ENCODE assay signal across 17 mouse cellular contexts in genomic region chr16:44601999-44602794, GRCm38 (mm10). TPM values are rescaled to one million over a fixed set of nuclear protein-coding genes. Genes with fewer than 3 reads are reported as not detected.
DNase-seq lines count a peak whose midpoint lies in the region; ATAC-seq and TF ChIP-seq lines count a peak whose summit lies in the region.
"Had no signal": no experiment of that assay in that cellular context is flagged by ENCODE, and none has a peak within 500 bp of the region (broad histone marks: within the 10 kb centered on the region; RNA-seq: fewer than 3 reads in every experiment).

No protein-coding gene starts in this region.

- no peak for ATAC-seq in hindbrain, embryonic 11.5 days (ENCODE audit: low FRiP score)
- no peak for ATAC-seq in hindbrain, embryonic 14.5 days (ENCODE audit: low FRiP score)
- ATAC-seq in limb, embryonic 15.5 days (ENCODE audit: insufficient number of reproducible peaks, low FRiP score, low TSS enrichment, low read depth): peak; percentile 35; the same call in 1 of the 2 replicates

- TF ChIP-seq POLR2A in heart, adult 2 months (IDR thresholded peaks at IDR 0.05; ENCODE audit: insufficient read depth, low read depth, low read length): no peak

- no peak for TF ChIP-seq CTCF in heart, adult 2 months (IDR thresholded peaks at IDR 0.05)

- no peaks in the 10 kb centered on the region for H3K4me1 ChIP-seq in hindbrain, embryonic 11.5 days (replicated peaks; ENCODE audit: control insufficient read depth, insufficient read depth, low read length)
- H3K4me1 ChIP-seq in hindbrain, embryonic 14.5 days (replicated peaks; ENCODE audit: control insufficient read depth, insufficient read depth, low read length): peaks cover 10% of the 10 kb centered on the region
- H3K4me1 ChIP-seq in limb, embryonic 15.5 days: peaks cover 30% of the 10 kb centered on the region
- no peaks in the 10 kb centered on the region for H3K4me1 ChIP-seq in heart, adult 2 months (ENCODE audit: control insufficient read depth, insufficient read depth, low read length)
- H3K4me1 ChIP-seq: liver, embryonic 15.5 days had no signal

- no peak overlapping the region for H3K27ac ChIP-seq in hindbrain, embryonic 11.5 days (ENCODE audit: low read depth, low read length)
- no peak overlapping the region for H3K27ac ChIP-seq in hindbrain, embryonic 14.5 days
- H3K27ac ChIP-seq in limb, embryonic 15.5 days: peak overlapping the region; percentile 51
- H3K27ac ChIP-seq in heart, adult 2 months: no peak overlapping the region
- H3K27ac ChIP-seq: kidney, postnatal 0 days; liver, embryonic 15.5 days had no signal

- no peaks in the 10 kb centered on the region for H3K9me3 ChIP-seq in hindbrain, embryonic 11.5 days (ENCODE audit: control insufficient read depth, low read length)
- H3K9me3 ChIP-seq in hindbrain, embryonic 14.5 days (ENCODE audit: control insufficient read depth, low read length): no peaks in the 10 kb centered on the region
- H3K9me3 ChIP-seq in limb, embryonic 15.5 days: no peaks in the 10 kb centered on the region
- H3K9me3 ChIP-seq: liver, embryonic 15.5 days had no signal

- H3K79me2 ChIP-seq in heart, adult 2 months (replicated peaks; ENCODE audit: control insufficient read depth, insufficient read depth, low read length): no peaks in the 10 kb centered on the region

- TF ChIP-seq EP300 in heart, adult 2 months (IDR thresholded peaks at IDR 0.05; ENCODE audit: insufficient read depth, low read depth, low read length): no peak

- H3K4me3 ChIP-seq in hindbrain, embryonic 11.5 days (ENCODE audit: low read depth, low read length): no peak overlapping the region
- no peak overlapping the region for H3K4me3 ChIP-seq in hindbrain, embryonic 14.5 days (replicated peaks; ENCODE audit: low read length)
- no peak overlapping the region for H3K4me3 ChIP-seq in limb, embryonic 15.5 days
- no peak overlapping the region for H3K4me3 ChIP-seq in heart, adult 2 months
- H3K4me3 ChIP-seq: erythroblast, embryonic 14.5 days; liver, embryonic 15.5 days had no signal

- 19% methylated on average over 8 of the region's 8 CpGs for WGBS in hindbrain, embryonic 11.5 days
- 25% methylated on average over 8 of the region's 8 CpGs for WGBS in hindbrain, embryonic 14.5 days
- WGBS in limb, embryonic 15.5 days: 19% methylated on average over 8 of the region's 8 CpGs
- WGBS in heart, adult 2 months: 57% methylated on average over 8 of the region's 8 CpGs

- H3K4me2 ChIP-seq in hindbrain, embryonic 11.5 days (replicated peaks; ENCODE audit: low read depth, low read length): no peak overlapping the region
- no peak overlapping the region for H3K4me2 ChIP-seq in hindbrain, embryonic 14.5 days (replicated peaks)
- no peak overlapping the region for H3K4me2 ChIP-seq in limb, embryonic 15.5 days
- H3K4me2 ChIP-seq: liver, embryonic 15.5 days had no signal

- peak; percentile 20 for DNase-seq in hindbrain, embryonic 11.5 days (ENCODE audit: low spot score)
- DNase-seq in hindbrain, embryonic 14.5 days (ENCODE audit: low spot score): no peak
- DNase-seq in embryo, embryonic 9.5 days (ENCODE audit: extremely low spot score): peak; percentile 59
- peak; percentile 63 for DNase-seq in fibroblast of lung, adult 2 months (ENCODE audit: low read depth)
- no peak for DNase-seq in heart, adult 2 months
- no peak for DNase-seq in right cerebral cortex, postnatal 10 days (ENCODE audit: low spot score in 2 of 2)
- no peak for DNase-seq in cerebellum, adult 18-20 months
- DNase-seq: cerebellum, postnatal 25 days; heart, adult 18-20 months; heart, postnatal 10 days; layer of hippocampus, adult 9-11 months; lung, postnatal 14 days; midbrain, embryonic 14.5 days had no signal

- H3K9ac ChIP-seq in hindbrain, embryonic 11.5 days (ENCODE audit: low read depth, low read length): no peak overlapping the region
- no peak overlapping the region for H3K9ac ChIP-seq in hindbrain, embryonic 14.5 days
- H3K9ac ChIP-seq in limb, embryonic 15.5 days: no peak overlapping the region
- H3K9ac ChIP-seq in heart, adult 2 months (ENCODE audit: low read depth, low read length): no peak overlapping the region
- H3K9ac ChIP-seq: liver, embryonic 15.5 days had no signal

- intact Hi-C loops in heart, adult 2 months (cut with DNase I): no loop called here

- H3K27me3 ChIP-seq in hindbrain, embryonic 11.5 days (ENCODE audit: control insufficient read depth, insufficient read depth, low read length): no peaks in the 10 kb centered on the region
- no peaks in the 10 kb centered on the region for H3K27me3 ChIP-seq in hindbrain, embryonic 14.5 days (ENCODE audit: control insufficient read depth, insufficient read depth, low read length)
- no peaks in the 10 kb centered on the region for H3K27me3 ChIP-seq in limb, embryonic 15.5 days
- H3K27me3 ChIP-seq in heart, adult 2 months (ENCODE audit: control insufficient read depth, insufficient read depth, low read length): no peaks in the 10 kb centered on the region
- H3K27me3 ChIP-seq: liver, embryonic 15.5 days had no signal

- no peaks in the 10 kb centered on the region for H3K36me3 ChIP-seq in hindbrain, embryonic 11.5 days (ENCODE audit: control insufficient read depth, insufficient read depth, low read length)
- no peaks in the 10 kb centered on the region for H3K36me3 ChIP-seq in hindbrain, embryonic 14.5 days (replicated peaks; ENCODE audit: control insufficient read depth, insufficient read depth)
- H3K36me3 ChIP-seq in limb, embryonic 15.5 days: no peaks in the 10 kb centered on the region
- H3K36me3 ChIP-seq in heart, adult 2 months (ENCODE audit: control insufficient read depth, insufficient read depth, low read length): no peaks in the 10 kb centered on the region
- H3K36me3 ChIP-seq: liver, embryonic 15.5 days had no signal

RNA-seq across cellular contexts. Expression of gene Boc, which starts 43.5 kb away (rescaled TPM):
- 34.3 and 41.7 TPM in 2 replicates for polyA plus RNA-seq in hindbrain, embryonic 11.5 days (2014; fragmentation: Nextera tagmentation; extraction: Ambion mirVana)
- polyA plus RNA-seq in hindbrain, embryonic 14.5 days (2014; fragmentation: Nextera tagmentation; extraction: Ambion mirVana): 10.1 and 11.8 TPM in 2 replicates
- 56.1 and 57.6 TPM in 2 replicates for polyA plus RNA-seq in limb, embryonic 15.5 days (2015; fragmentation: Nextera tagmentation; extraction: Ambion mirVana)
- total RNA-seq in heart, adult 2 months (2021): 1 to 10 TPM; 3.5 to 4.2 TPM
- polyA plus RNA-seq in heart, adult 2 months (2012; rRNA removed): 4.4 and 5.6 TPM in 2 replicates
- polyA plus RNA-seq: erythroblast, embryonic 14.5 days had no signal

Comparison
In these comparisons a context has a peak if more than half of its experiments do, and no peak if none do; other contexts are left out.
1. DNase-seq: peak in hindbrain, embryonic 11.5 days (single experiment), embryo, embryonic 9.5 days (single experiment) and fibroblast of lung, adult 2 months (single experiment); none in hindbrain, embryonic 14.5 days (single experiment), heart, adult 2 months (0 of 2), right cerebral cortex, postnatal 10 days (0 of 2) and cerebellum, adult 18-20 months (0 of 2).